Mouse (Mus musculus) embryonic facial prominence, embryonic 14.5 days (tissue): ENCODE data around the gene Rsad2. TPM values are rescaled to one million over a fixed set of nuclear protein-coding genes. Genes with fewer than 3 reads are reported as not detected.
"Not testable (repeated sequence)": the region's sequence is repeated elsewhere in the genome, so short reads cannot be mapped to it uniquely, and the experiment has no call there.

Experiments used
- ATAC-seq: fragments of 200-750 bp; cut with Nextera tagmentation; 2 replicates; pipeline ENCODE4 v1.8.0; 2017; ENCODE audit warnings: low read depth, moderate number of reproducible peaks, moderate TSS enrichment
- DNase-seq: peaks from one replicate; pipeline ENCODE4 v3.0.0-alpha.2; 2015; ENCODE audit warnings: low spot score
- H3K27ac ChIP-seq: fragments of 300-500 bp; sonication (generic); replicated peaks from 2 replicates; pipeline ENCODE4 v1.5.1; 2014; ENCODE audit warnings: low read depth, mild to moderate bottlenecking, low read length, moderate library complexity
- H3K27me3 ChIP-seq: fragments of 300-500 bp; sonication (generic); replicated peaks from 2 replicates; pipeline ENCODE4 v1.6.1; 2014; ENCODE audit warnings: low read length; ENCODE audit not compliant: control insufficient read depth, insufficient read depth
- H3K36me3 ChIP-seq: fragments of 300-500 bp; sonication (generic); 2 replicates; pipeline ENCODE4 v1.6.1; 2014; ENCODE audit warnings: low read length, mixed read lengths; ENCODE audit not compliant: control insufficient read depth, insufficient read depth
- H3K4me1 ChIP-seq: fragments of 300-500 bp; sonication (generic); 2 replicates; pipeline ENCODE4 v1.6.1; 2014; ENCODE audit warnings: antibody characterized with exemption, low read length; ENCODE audit not compliant: control insufficient read depth, insufficient read depth
- H3K4me2 ChIP-seq: fragments of 300-500 bp; sonication (generic); 2 replicates; pipeline ENCODE4 v1.6.1; 2014; ENCODE audit warnings: low read depth, mild to moderate bottlenecking, low read length, moderate library complexity, mixed read lengths
- H3K4me3 ChIP-seq: fragments of 300-500 bp; sonication (generic); 2 replicates; pipeline ENCODE4 v1.5.1; 2014; ENCODE audit warnings: low read depth, mild to moderate bottlenecking, low read length
- H3K9ac ChIP-seq: fragments of 300-500 bp; sonication (generic); 2 replicates; pipeline ENCODE4 v1.6.1; 2014; ENCODE audit warnings: low read depth, mild to moderate bottlenecking, low read length, moderate library complexity, mixed read lengths
- H3K9me3 ChIP-seq: fragments of 300-500 bp; sonication (generic); 2 replicates; pipeline ENCODE4 v1.6.1; 2016; ENCODE audit warnings: low read length; ENCODE audit not compliant: control insufficient read depth
- WGBS: fragments of 180-500 bp; shearing (Covaris S2); extraction: QIAGEN DNeasy Blood & Tissue Kit; methylation state at CpG from one replicate; pipeline ENCODE4 v1.1.7; 2014; 5-methylcytosine and 5-hydroxymethylcytosine counted together
- polyA plus RNA-seq: library from polyadenylated mRNA; unstranded; fragments of >200 nt; fragmentation: Nextera tagmentation; extraction: Ambion mirVana; gene quantifications from 2 replicates; pipeline ENCODE4 v1.2.1, GENCODE M21; 2014

The Rsad2 gene
- 1.0 and 2.4 TPM in 2 replicates for polyA plus RNA-seq

DNA sequence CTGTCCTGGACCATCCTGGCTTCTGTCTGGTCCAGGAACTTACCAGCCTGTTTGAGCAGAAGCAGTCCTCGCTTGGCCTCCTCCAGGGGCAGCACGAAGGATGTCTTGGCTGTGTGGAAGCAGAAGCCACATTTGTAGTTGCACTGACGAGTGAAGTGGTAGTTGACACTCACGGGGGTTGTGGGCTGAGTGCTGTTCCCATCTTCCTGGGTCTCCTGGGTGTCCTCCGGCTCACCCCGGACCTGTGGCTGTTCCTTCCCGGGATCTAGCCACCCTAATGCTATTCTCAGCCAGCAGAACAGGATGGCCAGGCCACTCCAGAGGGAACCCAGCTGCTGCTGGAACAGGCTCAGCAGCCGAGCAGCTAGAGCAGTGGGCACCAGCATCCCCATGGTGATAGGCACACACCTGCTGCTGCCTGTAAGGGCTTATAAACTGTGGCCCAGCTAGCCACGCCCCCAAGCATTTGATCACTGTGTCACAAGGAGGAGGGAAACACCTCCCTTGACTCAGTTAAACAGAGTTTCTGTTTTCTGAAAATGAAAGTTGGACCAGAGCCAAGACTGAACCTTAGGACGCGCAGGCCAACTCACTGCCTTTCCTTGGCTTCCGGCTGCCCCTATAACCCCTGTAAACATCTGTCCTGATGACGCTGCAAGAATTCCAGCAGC lies at the start of gene Rsad2:
Rsad2 (minus strand) TSS at position 425 of the 671 bp plus-strand sequence.
- no peak within 1 kb of the TSS for H3K27ac ChIP-seq

DNA sequence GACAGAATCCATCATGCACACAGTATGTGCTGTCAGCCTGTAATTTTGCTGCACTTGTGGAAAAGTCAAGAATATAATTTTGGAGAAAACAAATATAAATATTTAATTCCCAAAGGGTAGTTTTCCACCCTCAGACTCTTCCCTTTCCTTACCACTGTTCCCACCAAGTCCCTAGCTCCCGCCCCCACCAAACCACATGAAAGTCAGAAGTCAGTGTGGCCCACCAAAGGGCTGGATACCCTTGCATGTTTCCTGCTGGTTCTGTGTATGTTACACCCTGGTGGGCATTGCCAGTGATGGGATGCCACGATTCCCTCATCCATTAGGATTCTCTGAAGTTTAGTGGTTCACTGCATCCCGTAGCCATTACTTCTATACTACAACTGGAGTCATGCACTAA lies 44.8 kb upstream of the Rsad2 start:
- H3K4me1 ChIP-seq, result no peaks in the 10 kb centered on the region
- H3K36me3 ChIP-seq, result no peaks in the 10 kb centered on the region
- H3K9ac ChIP-seq, result no peak overlapping the region
- DNase-seq (peak; percentile 58), ATAC-seq (peak; percentile 60; the same call in 1 of the 2 replicates)
- no peaks in the 10 kb centered on the region for H3K27me3 ChIP-seq
- no peak overlapping the region for H3K4me2 ChIP-seq
- no peak overlapping the region for H3K4me3 ChIP-seq
- no peaks in the 10 kb centered on the region for H3K9me3 ChIP-seq
- no peak overlapping the region for H3K27ac ChIP-seq
- 66% methylated on average over 3 of the region's 3 CpGs for WGBS

More for the DNA sequence above, at the start of gene Rsad2:
- H3K4me2 ChIP-seq, result peak within 1 kb of the TSS; percentile 25
- ATAC-seq (peak; percentile 92), DNase-seq (peak; percentile 91)
- H3K4me3 ChIP-seq, result no peak within 1 kb of the TSS
- no peak within 1 kb of the TSS for H3K9ac ChIP-seq
- WGBS, result 36% methylated on average over 13 of the region's 13 CpGs
- H3K27me3 ChIP-seq, result no peaks in the 10 kb centered on the region
- H3K9me3 ChIP-seq, result no peaks in the 10 kb centered on the region
- no peaks in the 10 kb centered on the region for H3K36me3 ChIP-seq
- H3K4me1 ChIP-seq, result peaks cover 8% of the 10 kb centered on the region; the same call in 1 of the 2 replicates

GRCm38 (mm10) chr12:26489942-26490341 lies 33.7 kb upstream of the Rsad2 start:
- no peak overlapping the region for H3K4me3 ChIP-seq
- H3K9me3 ChIP-seq, result no peaks in the 10 kb centered on the region
- H3K36me3 ChIP-seq, result no peaks in the 10 kb centered on the region
- H3K27ac ChIP-seq, result no peak overlapping the region
- no peaks in the 10 kb centered on the region for H3K27me3 ChIP-seq
- no peak overlapping the region for H3K4me2 ChIP-seq
- no peak for DNase-seq
- WGBS, result 97% methylated on average over 1 of the region's 1 CpGs
- H3K9ac ChIP-seq, result no peak overlapping the region
- peaks cover 6% of the 10 kb centered on the region; the same call in 1 of the 2 replicates for H3K4me1 ChIP-seq
- no peak for ATAC-seq

DNA sequence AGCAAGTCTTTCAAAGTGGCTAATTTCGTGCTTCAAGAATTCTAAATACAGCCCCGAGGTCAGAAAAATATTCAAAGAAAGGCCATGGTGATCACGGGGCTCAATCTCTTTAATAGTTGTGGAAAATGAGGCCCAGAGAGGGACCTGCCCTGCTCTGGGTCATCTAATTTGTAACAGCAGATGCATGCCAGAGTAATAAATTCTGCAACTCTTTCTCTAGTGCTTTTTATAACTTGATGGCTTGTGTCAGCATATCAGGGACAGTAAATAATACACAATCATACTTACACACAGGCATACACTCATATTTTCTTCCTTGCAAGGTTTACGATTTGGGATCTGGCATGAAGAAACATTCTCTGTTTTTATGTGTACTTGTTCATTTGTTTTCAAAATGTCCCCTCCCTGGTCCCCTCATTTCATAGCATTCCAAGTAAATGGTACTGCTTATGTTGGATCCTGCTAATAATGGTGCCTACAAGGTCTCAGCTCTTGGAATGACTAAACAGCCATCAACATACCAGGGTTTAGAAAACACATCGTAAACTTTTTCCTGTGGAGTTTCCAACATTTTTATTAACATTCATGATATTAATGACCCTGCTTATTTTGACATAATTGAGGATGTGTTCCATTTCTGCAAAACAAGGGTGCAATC lies 32.5 kb upstream of the Rsad2 start:
- Histone ChIP-seq H3K27ac (no peak overlapping the region), H3K9ac (peak overlapping the region; percentile 26; the same call in 1 of the 2 replicates), H3K4me1 (peaks cover 6% of the 10 kb centered on the region; the same call in 1 of the 2 replicates), H3K9me3 (no peaks in the 10 kb centered on the region), H3K4me3 (no peak overlapping the region), H3K36me3 (no peaks in the 10 kb centered on the region), H3K27me3 (no peaks in the 10 kb centered on the region), H3K4me2 (peak overlapping the region; percentile 27)
- 36% methylated on average over 5 of the region's 5 CpGs for WGBS
- DNase-seq (no peak), ATAC-seq (0 out of 2 replicates have a peak, but pooled peaks have one; percentile 18)

GRCm38 (mm10) chr12:26487874-26488616 lies 31.8 kb upstream of the Rsad2 start:
- ATAC-seq (peak; percentile 75; the same call in 1 of the 2 replicates), DNase-seq (peak; percentile 82)
- peak overlapping the region; percentile 27 for H3K4me2 ChIP-seq

GRCm38 (mm10) chr12:26485738-26486580 lies 29.7 kb upstream of the Rsad2 start:
- 93% methylated on average over 12 of the region's 12 CpGs for WGBS
- not testable (repeated sequence) for ATAC-seq, H3K36me3 ChIP-seq

More at GRCm38 (mm10) chr12:26487874-26488616, 31.8 kb upstream of the Rsad2 start:
- WGBS, result 41% methylated on average over 14 of the region's 14 CpGs
- Histone ChIP-seq H3K9me3 (no peaks in the 10 kb centered on the region), H3K27ac (no peak overlapping the region), H3K36me3 (no peaks in the 10 kb centered on the region), H3K4me1 (peaks cover 6% of the 10 kb centered on the region; the same call in 1 of the 2 replicates), H3K27me3 (no peaks in the 10 kb centered on the region), H3K9ac (peak overlapping the region; percentile 26; the same call in 1 of the 2 replicates), H3K4me3 (no peak overlapping the region)

GRCm38 (mm10) chr12:26478196-26479004 lies 22.1 kb upstream of the Rsad2 start:
- H3K36me3 ChIP-seq, result no peaks in the 10 kb centered on the region
- ATAC-seq (no peak), DNase-seq (peak; percentile 57)
- H3K4me2 ChIP-seq, result no peak overlapping the region
- H3K27me3 ChIP-seq, result no peaks in the 10 kb centered on the region
- no peaks in the 10 kb centered on the region for H3K4me1 ChIP-seq
- no peak overlapping the region for H3K9ac ChIP-seq
- no peak overlapping the region for H3K27ac ChIP-seq
- 77% methylated on average over 18 of the region's 18 CpGs for WGBS
- no peaks in the 10 kb centered on the region for H3K9me3 ChIP-seq
- H3K4me3 ChIP-seq, result no peak overlapping the region

More at GRCm38 (mm10) chr12:26485738-26486580, 29.7 kb upstream of the Rsad2 start:
- not testable (repeated sequence) for H3K9me3 ChIP-seq, H3K4me3 ChIP-seq, H3K4me1 ChIP-seq, H3K4me2 ChIP-seq, DNase-seq, H3K27me3 ChIP-seq, H3K27ac ChIP-seq, H3K9ac ChIP-seq
